Mouse (Mus musculus): ENCODE measurements around the gene Frmpd4. TPM values are rescaled to one million over a fixed set of nuclear protein-coding genes. Genes with fewer than 3 reads are reported as not detected.

The Frmpd4 gene
- not detected for polyA plus RNA-seq (2017; shearing (Covaris generic))

DNA sequence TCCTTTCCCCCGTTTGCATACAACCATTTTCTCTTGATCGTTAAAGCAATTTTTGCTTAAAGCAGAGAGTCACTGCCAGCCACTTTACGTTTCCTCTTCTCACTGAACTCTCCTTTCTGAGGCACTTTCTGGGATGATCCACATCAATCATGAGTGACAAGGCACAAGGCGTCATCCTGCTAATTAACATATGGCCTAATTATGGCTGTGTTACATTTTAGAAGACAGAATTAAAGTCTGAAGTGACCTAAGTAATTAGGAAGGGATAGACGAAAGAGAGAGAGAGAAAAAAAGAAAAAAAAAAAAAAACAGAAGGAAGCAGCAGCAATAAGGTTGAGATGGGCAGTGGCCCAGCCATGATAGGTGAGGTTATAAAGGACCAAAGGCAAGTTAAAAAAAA, at the start of gene Frmpd4:
Gene Frmpd4 (minus strand): TSS at position 101 of the 400 bp plus-strand sequence.

Other genes with a start within 250 kb of the Frmpd4 start
- gene Msl3, start 96.7 kb upstream of the Frmpd4 start, polyA plus RNA-seq (2017; shearing (Covaris generic)) = 24.3 TPM
- 0.17 TPM for gene Arhgap6, start 217.9 kb upstream of the Frmpd4 start, polyA plus RNA-seq (2017; shearing (Covaris generic))